Mouse (Mus musculus) gonadal fat pad, adult 2 months (tissue): ENCODE results near the gene Lrrn1. TPM values are rescaled to one million over a fixed set of nuclear protein-coding genes. Genes with fewer than 3 reads are reported as not detected.

Source experiments
- DNase-seq: peaks from one replicate; pipeline ENCODE4 v3.0.0-alpha.2; 2012; ENCODE audit warnings: low read depth
- polyA plus RNA-seq: library from polyadenylated mRNA; depleted of rRNA; stranded (reverse); fragments of >200 nt; gene quantifications from 2 replicates; pipeline ENCODE4 v1.2.3, GENCODE M21; 2012; rRNA removed

The Lrrn1 gene
- polyA plus RNA-seq: 3.1 and 5.2 TPM in 2 replicates

DNA sequence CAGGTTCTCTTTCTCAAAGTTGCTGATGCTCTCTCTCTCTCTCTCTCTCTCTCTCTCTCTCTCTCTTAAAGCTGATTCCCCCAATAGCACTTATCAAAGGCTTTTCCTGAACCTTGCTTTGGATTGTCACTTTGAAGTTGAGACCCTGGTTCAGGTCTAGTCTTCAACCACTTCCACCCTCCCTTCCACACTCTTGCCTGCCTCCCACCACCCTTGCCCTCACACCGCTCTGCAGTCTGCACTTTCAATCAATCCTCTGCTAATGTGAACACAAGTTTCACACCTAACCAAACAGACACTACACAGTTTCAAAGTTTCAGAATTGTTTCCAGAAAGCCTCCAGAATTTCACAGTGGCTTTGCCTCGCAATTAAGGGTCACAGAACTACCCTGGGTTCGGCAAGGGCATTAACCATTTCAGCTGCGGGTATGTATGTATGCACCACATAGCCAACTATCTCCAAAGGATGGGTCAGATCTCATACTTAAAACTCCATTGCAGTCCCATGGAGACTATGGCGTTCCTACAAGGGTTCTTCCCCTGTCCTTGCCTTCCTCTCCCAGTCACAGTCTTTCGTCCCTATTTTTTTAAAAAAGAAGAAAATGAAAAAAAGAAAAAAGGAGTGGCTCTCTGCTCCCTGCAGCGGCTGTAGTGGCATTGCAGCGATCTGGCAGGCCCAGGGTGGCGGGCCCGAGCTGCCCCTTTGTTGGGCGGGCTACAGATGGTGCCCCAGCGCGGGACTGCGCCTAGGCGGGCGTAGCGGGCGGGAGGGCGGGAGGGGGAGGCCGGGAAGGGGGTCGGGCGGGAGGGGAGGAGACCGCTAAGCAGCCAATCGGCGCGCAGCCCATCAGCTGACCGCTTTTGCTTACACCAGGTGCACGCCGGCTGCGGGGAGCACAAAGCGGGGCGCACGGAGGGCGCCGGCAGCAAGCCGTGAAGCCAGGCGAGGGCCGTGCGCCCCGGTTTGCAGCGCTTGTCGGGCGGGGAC, at the start of gene Lrrn1:
Lrrn1 (plus strand) TSS at position 892 of the 988 bp plus-strand sequence.
- no peak for DNase-seq

DNA sequence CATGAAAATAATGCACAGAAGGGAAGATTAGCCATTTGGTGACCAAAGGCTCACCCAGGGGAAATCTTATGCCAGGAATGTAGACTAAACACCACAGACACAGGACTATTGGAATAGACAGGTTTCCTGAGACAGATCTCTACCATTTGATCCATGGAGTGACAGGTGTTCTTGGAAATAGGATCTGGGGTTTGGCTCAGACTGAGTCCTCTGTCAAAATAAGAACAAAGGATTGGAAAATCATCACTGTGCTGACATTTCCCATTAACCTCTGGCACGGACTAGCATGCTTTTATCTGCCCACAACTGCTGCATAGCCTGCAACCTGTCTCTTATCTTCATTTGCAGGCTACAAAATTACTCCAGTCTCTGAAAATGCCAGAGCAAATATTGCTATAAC, 35.1 kb upstream of the Lrrn1 start:
- no peak for DNase-seq

DNA sequence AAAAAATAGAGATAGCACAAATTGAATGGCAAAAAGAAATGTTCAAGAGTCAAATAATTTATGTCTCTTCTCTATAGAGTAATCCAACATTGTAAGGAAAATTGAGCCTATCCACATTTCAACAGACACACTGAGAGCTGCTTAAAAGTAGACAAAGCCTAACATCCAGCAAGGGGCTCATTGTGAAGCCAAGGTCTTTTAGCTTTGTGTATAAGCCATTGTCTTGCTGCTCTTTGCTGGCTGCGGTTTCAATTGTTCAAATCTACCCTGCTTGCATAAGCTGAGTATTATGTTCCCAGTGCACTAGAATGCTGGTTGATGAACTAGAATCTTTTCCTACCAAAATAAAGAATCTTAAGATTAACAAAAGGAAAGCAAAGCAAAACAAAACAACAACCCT, 33.7 kb upstream of the Lrrn1 start:
- DNase-seq: no peak

DNA sequence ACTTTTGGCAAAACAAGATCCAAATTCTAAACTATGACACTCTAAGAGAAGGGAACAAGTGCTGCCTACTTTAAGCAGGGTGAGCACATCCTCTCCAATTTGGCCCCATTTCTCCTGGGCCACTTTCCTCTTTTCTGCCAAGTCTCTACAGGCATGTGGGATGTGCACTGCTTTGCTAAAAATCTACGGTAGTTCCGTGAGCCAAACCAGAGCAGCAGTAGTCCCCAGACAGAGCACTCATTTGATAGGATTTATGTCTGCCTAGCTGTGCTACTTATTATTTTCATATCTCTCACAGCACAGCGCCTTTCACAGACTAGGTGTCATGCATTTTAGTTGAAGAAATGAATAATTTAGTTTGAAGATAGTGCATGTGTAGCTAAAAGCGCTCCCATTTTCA, 15.9 kb upstream of the Lrrn1 start:
- no peak for DNase-seq

DNA sequence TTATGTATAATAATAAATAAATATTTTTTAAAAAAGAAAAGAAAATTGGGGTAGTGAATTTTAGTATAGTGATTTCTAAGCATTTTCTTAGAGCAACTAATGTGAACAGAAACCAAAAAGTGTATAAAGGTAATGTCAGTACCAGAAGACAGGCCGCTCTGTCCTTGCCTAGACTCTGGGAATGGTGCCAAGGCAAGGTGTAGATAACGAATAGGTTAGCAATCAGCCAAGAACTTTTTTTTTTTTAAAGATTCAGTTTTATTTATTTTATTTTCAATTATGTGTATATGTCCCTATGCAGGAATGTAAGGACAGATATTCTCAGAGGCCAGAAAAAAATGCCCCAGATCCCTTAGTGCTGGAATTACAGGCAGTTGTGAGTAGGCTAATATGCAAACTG, 5.6 kb upstream of the Lrrn1 start:
- DNase-seq: no peak

DNA sequence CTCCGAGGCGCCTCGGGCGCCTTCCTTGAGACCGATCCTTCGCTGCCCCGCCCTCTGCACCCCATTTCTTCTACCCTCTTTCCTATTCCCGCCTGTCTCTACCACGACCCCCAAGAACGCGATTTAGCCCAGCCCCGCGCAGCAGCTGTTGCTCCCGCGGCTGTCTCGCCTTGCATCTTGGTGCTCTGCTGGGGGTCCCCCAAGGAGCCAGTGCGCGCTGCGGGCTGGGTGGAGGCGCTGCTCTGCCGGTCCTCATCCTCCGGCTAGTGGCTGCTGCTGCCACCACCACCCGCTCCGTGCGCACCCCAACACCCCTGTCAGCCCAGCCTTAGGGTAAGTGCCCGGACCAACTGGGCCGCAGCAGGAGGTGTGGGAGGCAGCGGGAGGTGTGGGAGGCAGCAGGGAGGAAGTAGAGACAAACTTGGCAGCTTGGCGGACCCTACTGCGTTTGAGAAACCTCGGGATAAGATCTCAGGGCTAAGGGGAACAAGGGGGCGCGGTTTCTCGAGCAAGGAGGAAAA, 403 bp downstream of the Lrrn1 start:
- DNase-seq: no peak

DNA sequence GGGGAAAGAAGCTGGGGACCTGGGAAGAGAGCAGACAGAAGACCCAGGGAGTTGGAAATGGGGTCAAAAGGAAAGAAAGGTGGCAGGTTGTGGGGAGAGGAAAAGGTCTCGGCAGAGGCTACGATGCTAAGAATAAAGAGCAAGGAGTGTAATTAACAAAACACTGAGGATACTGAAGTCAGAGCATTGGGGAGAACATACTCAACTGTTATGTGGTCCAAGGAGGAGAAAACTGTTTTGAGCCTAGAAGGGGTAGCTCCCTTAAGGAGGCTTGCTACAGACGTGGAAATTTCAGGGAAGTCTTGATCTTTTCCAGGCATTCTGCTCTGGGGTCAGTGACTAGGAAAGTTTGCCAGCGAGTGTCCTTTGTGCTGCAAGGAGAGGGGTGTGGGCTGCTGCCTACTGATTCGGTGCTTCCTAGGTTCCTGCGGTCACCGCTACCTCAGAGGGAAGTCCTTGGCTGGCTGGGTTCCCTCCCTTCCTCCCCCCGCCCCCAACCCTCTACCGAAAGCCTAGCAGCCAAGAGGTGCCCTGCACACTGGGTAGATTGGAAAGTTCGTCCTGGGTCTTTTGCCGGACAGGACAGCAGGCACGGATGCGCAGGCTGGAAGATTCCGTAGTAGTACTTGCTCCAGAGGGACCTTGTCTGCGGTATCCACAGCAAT, 1.2 kb downstream of the Lrrn1 start:
- no peak for DNase-seq

DNA sequence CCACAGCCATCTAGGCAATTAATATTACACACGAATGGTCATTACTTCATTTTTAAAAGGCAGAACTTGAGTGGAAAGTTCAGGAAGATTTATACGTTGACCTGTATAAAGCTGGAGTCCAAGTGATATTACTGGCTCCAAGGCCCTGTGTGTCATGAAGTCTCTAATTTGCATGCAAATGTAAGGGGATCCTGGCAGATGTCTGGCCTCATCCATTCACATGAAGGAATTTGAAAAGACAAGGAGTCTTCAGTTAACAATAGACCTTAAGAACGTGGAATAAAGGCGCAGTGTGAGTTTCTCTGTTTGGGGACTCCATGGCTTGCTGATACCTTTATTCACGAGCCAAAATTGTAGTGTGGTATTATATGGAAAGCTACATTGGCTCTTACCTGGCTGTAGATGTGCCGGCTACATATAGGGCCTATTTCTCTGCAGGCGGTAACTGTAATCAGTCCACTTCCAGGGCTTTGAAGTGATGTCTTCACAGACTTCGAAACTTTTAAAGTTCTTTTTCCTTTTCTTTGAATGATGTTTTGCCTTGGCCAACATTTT, 2.0 kb downstream of the Lrrn1 start:
- no peak for DNase-seq

DNA sequence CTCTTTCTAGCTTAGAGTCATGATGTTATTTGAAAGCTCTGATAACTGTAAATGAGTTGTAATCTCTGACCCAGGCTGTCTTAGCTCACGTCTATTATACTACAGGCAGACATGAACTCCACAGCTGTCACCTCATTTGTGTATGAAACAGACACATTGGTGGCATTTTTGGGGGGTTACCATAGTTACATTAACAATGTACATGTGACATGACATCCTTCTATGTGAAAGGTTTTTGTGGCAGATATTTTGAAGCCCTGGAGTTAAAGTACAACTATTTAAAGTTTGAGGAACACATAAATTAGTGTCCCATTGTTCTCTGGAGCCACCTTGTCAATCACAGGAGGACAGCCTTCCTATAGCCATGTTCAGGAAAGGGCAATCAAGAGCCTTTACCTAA, 5.0 kb downstream of the Lrrn1 start:
- no peak for DNase-seq

DNA sequence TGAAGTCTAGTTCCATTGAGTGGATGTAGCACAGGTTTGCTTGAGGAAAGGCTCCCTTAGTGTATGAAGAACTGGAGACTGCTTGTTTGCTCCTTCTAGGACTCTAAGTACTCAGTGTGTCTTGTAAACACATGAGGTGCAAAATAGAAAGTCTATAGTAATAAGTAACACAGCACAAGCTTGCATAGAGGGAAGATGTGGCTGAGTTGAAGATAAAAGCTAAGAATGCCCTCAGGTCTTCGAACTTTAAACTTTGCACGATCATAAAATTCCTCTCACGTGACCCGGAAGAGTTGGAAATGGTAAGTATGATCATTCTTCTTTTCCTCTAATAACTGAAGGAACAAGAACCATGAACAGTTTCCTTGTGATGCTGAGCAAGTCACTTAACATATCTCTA, 7.1 kb downstream of the Lrrn1 start:
- DNase-seq: no peak

DNA sequence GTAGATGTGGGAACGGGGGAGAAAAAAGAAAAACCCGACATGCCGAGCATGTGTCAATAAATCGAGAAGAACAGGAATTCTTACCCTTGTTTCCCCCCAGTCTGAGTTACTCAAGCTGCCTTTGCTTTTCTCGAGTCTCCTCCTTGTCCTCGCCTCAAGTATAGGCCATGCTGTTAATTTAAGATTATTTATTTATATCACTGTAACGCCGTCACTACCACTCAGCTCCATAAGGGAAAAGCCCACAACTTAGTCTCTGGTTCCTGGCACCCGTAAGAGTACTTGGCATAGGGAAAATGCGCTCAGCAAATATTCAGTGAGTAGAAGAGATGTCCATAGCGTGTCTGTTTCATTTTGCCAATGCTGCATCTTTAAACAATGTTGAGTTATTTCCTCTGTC, 11.7 kb downstream of the Lrrn1 start:
- DNase-seq: no peak

DNA sequence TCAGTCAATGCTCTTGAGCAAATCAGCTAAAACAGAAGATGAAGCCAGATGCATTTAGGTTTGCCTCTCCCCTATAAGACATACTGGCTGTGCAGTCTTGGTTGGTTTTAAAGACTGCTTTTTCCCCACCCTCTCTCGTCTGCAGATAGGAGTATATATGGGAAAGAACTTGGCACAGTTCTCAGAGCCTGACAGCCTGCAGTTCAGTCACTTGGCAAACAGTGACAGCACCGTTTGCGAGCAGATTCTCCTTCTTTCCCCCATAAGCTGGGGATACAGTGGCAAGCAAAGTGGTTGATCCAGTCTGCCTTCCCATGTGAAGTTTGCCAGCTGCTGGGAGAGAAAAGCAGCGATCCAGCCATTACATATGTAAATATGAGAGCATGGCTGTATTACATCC, 12.3 kb downstream of the Lrrn1 start:
- no peak for DNase-seq

DNA sequence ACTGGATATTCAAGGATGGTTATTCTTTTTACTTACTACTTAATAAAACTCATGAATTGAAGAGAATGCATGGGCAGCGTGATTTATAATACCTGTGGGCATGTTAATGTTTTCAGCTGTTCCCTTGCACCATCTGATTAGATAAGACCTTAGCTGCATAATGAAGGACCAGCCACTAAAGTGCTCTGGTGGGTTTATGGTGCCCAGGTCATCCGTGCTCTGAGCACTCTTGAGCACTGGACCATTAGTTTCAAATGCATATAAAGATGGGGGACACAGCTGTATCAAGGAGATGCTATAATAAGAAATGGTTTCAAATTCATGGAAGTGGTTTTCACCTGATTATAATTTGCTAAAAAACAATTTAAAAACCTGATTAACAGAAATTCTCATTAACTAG, 16.7 kb downstream of the Lrrn1 start:
- no peak for DNase-seq

DNA sequence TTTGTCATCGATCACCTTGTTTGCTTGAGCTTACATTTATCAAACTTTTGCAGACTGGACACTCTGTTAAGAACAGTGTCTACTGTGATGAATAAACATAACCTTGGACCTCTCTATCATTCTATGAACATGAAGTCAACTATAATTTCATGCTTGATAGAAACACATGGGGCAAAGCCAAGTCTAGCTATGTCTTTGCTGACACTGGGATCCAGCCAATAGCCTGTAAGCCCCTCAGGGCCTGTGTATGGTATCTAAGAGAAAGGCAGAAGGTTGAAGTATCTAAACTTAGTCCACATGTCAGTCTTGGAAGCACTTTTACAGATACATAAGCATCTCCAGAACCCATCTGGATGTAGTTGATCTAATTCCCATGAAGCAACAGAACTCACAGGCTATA, 22.9 kb downstream of the Lrrn1 start:
- DNase-seq: no peak

DNA sequence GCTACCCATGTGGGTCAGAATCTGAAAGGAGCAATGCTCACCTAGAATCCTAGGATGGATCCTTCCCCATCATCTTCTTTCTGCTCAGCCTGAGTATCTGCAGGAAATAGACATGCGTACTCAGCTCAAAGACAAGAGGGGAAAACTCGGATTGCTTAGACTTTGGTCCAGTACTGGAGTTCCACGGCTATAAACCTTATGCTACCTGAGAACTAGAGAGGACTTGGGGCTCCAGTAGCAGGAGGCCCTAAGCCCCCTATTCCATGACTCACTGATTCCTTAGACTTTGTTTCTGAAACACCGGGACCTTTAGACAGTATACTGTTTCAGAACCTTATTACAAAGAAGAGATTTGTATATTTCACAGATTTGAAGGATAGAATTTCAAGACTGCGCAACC, 25.8 kb downstream of the Lrrn1 start:
- no peak for DNase-seq

DNA sequence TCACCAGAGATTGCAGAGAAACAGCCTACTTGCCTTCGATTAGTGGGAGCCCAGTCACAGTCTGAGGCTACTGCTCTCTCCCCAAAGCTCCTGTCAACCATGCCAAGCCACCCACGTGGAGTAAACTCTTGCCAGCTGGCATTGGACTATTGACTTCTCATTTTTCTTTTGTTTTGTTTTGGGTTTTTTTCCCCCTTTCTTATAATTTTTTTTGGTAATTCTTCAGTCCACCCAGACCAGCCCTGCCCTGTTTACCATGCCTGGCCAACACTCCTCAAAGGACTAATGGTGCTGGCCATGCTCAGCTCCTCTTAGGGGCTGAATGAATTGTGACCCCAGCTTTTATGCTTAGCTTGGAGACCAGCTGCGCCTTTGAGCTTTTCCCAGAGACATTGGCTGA, 27.4 kb downstream of the Lrrn1 start:
- no peak for DNase-seq

DNA sequence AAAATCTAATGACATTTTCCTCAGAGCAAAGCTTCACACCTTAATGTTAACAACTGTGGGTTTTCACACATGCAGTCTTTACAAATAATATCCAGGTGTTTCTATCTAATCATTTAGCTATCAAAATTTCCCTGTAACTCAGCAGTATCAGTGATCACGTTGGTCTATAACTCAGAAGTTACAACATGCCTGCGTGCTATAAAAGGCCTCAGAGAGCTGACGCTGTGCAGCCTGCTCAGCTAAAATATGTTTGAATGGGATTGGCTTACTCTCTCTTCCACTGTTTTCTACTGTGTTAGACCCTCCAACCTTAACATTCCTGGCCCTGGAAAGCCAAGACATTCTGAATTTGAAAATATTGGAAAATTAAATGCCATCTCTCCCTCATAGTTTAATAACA, 28.2 kb downstream of the Lrrn1 start:
- no peak for DNase-seq

DNA sequence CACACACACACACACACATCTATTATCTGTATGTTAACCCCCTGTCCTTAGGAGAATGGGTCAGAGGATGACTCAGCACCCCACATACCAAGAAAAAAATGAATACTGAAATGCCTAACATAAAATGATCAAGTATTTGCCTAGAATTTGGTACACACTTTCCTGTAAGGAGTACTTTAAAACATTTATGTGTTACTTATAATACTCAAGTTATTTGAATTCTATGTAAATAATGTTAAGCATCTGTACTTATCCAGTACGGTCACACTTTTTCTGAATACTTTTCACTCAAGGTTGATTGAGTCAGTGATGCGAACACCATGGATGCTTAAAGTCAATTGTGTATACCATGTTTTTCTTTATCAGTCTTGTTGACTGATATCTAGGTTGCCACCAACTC, 32.7 kb downstream of the Lrrn1 start:
- no peak for DNase-seq

DNA sequence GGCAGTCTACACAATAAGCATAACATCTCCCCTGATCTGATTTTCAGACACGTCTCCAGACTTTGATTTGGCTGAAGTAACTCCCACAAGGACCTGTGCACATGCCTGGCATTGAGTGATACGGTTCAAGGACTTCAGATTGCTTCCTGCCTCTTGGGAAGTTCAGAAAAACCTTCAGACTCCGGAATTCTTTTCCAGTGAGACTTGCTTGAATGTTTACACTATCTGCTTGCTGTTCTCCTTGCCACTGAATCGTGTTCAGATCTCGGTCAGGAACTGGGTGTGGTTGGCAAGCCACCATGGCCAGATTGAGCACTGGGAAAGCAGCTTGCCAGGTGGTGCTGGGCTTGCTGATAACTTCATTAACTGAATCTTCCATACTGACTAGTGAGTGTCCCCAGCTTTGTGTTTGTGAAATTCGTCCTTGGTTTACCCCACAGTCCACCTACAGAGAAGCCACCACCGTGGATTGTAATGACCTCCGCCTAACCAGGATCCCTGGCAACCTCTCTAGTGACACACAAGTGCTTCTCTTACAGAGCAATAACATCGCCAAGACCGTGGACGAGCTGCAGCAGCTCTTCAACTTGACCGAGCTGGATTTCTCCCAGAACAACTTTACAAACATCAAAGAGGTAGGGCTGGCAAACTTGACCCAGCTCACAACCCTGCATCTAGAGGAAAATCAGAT, 37.5 kb downstream of the Lrrn1 start:
- DNase-seq: no peak

DNA sequence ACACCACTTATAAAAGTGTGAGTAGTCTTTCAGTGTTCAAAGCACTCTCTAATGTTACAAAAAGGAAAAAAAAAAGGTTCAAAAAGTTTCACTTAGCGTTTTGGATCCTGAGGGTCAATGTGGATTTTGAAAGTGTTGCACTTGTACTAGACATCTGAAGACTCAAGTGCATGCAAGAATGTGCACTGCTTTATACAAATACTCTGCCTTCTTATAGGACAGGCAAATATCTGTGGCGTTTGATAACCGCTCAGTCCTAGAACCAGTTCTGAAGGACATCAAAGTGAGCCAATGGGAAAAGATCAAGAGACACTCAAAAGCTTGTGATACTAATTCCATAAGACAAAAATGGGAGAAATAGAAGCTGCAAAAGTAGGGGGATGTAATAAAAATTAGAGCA, 45.0 kb downstream of the Lrrn1 start:
- no peak for DNase-seq

DNA sequence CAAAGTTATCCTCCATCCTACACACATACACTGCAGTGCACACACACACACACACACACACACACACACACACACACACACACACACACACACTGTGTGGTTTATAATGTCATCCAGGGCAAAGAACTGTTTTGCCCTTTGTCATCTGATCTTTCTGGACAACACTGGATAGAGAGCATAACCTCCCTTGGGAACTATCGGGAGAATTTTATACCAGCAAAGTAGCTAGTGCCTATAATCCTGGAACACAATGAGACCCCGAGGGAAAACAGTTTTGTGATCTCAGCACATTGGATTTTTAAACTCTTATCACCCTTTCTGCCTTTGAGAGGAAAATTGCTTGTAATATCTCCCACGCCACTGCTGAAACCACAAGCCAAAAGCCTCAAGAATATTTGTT, 45.8 kb downstream of the Lrrn1 start:
- no peak for DNase-seq

DNA sequence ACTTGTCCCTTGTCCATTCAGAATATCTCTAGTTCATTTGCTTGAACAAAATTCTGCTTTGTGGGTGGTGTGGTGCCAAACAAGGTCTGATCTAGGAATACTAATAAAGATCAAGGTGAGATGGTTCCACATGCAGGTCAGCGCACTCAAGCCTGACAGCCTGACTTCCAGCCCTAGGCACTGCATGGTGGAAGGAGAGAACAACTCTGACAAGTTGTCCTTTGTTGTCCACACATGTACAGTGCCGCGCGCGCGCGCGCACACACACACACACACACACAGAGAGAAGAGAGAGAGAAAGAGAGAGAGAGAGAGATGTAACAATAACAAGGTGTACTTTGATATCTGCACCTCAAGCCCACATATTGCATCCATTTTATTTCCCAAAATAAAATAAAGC, 47.7 kb downstream of the Lrrn1 start:
- DNase-seq: no peak
